Mouse (Mus musculus): Measurements from ENCODE around the gene Otud7b. TPM values are rescaled to one million over a fixed set of nuclear protein-coding genes. Genes with fewer than 3 reads are reported as not detected.

Otud7b gene
- total RNA-seq, 2 experiments from 2014 or later, result 30.1 to 33.4 TPM

DNA sequence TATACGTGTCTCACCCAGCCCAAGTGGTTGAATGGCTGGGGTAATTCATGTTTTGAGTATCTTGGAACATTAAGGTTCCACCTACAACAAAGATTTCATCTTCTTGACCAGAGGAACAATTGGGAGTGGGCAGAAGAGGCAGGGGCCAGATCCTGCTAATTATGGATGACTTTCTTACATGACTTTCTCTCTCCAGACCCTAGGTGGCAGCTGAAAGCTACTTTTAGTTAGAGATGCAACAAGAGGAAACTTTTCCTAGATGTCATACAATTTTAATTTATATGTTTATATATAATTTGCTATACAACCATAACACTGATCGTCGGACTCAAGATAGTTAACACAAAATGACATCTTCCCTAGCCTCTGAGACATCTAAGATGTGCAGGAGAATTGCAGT lies 103.5 kb downstream of the Otud7b start:
- TF ChIP-seq CTCF (conservative IDR thresholded peaks at IDR 0.05), result peak; percentile 64
- no peak overlapping the region for H3K4me3 ChIP-seq
- no peak overlapping the region for H3K27ac ChIP-seq
- DNase-seq (ENCODE audit: low spot score in 2 of 2), result no peak

DNA sequence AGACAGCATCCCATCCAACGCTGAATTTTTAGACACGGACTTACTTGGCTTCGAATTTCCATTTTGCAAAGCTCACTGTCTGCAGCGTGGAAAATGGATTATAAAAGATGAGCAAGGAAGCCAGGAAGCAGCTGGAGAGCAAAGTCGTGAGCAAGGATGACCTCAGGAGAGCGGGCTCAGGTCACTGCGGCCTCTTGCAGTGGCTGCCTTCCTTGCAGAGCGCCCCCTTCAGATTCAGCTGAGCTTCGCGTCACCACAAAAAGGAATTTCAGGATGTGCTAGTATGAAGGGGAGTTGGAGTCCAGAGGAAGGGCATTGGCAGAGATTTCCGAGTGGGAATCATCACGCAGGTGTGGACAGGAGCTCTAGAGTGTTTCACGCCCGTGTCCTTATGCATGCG lies 104.9 kb downstream of the Otud7b start:
- no peak for DNase-seq (ENCODE audit: low spot score in 2 of 2)
- TF ChIP-seq CTCF (conservative IDR thresholded peaks at IDR 0.05), result peak; percentile 65
- H3K27ac ChIP-seq, result no peak overlapping the region
- no peak overlapping the region for H3K4me3 ChIP-seq

Other genes starting within 250 kb of the Otud7b start
- gene Prpf3, start 248.6 kb upstream of the Otud7b start, total RNA-seq (2021), result 10 to 100 TPM; 33.0 to 38.1 TPM
- gene Mrps21, start 233.0 kb upstream of the Otud7b start, total RNA-seq (2021), result 100 to 1,000 TPM; 155 to 164 TPM
- 10 to 100 TPM; 10.3 to 11.7 TPM for gene Ciart, start 222.3 kb upstream of the Otud7b start, total RNA-seq (2021)
- gene BC028528, start 212.5 kb upstream of the Otud7b start, total RNA-seq (2021), result 1 to 10 TPM; 3.4 to 4.8 TPM
- gene Aph1a, start 210.6 kb upstream of the Otud7b start, total RNA-seq (2021), result 10 to 100 TPM; 69.0 to 79.8 TPM
- gene Car14, start 199.8 kb upstream of the Otud7b start, total RNA-seq (2021), result 1 to 10 TPM; 6.9 to 9.9 TPM
- gene Anp32e, start 175.3 kb upstream of the Otud7b start, total RNA-seq (2021), result 10 to 100 TPM; 78.9 to 80.6 TPM
- gene Plekho1, start 108.5 kb upstream of the Otud7b start, total RNA-seq (2021), result 10 to 100 TPM; 39.3 to 44.1 TPM
- 10 to 100 TPM; 45.5 to 48.3 TPM for gene Vps45, start 46.1 kb upstream of the Otud7b start, total RNA-seq (2021)
- gene Mtmr11, start 57.5 kb downstream of the Otud7b start, total RNA-seq (2021), result 1 to 10 TPM; 4.3 to 5.3 TPM
- 10 to 100 TPM; 50.1 to 50.2 TPM for gene Sf3b4, start 67.8 kb downstream of the Otud7b start, total RNA-seq (2021)
- 100 to 1,000 TPM; 352 to 370 TPM for gene Sv2a, start 76.6 kb downstream of the Otud7b start, total RNA-seq (2021)
- 10 to 100 TPM; 16.2 to 16.7 TPM for gene Bola1, start 115.2 kb downstream of the Otud7b start, total RNA-seq (2021)
- 10 to 100 TPM in 1 of 2 experiments, 1 to 10 TPM in 1; 9.3 to 12.7 TPM for gene Hist2h2ab, start 115.3 kb downstream of the Otud7b start, total RNA-seq (2021)
- 10 to 100 TPM; 21.9 to 28.0 TPM for gene Hist2h2ac, start 116.4 kb downstream of the Otud7b start, total RNA-seq (2021)
- gene Hist2h2be, start 116.6 kb downstream of the Otud7b start, total RNA-seq (2021), result 1 to 10 TPM; 7.6 to 7.9 TPM
- gene Hist2h3c2, start 134.6 kb downstream of the Otud7b start, total RNA-seq (2021), result 10 to 100 TPM; 11.4 to 12.3 TPM
- 100 to 1,000 TPM; 208 to 213 TPM for gene Hist2h2aa2, start 135.7 kb downstream of the Otud7b start, total RNA-seq (2021)
- 10 to 100 TPM in 1 of 2 experiments, not detected in 1; 11.7 TPM for gene Hist2h2aa1, start 141.0 kb downstream of the Otud7b start, total RNA-seq (2021)
- gene Hist2h3c1, start 142.2 kb downstream of the Otud7b start, total RNA-seq (2021), result not detected
- 10 to 100 TPM; 29.6 to 29.9 TPM for gene Hist2h4, start 158.8 kb downstream of the Otud7b start, total RNA-seq (2021)
- gene Hist2h3b, start 164.1 kb downstream of the Otud7b start, total RNA-seq (2021), result 10 to 100 TPM; 48.4 to 51.6 TPM
- 100 to 1,000 TPM; 126 to 137 TPM for gene Hist2h2bb, start 165.2 kb downstream of the Otud7b start, total RNA-seq (2021)
- gene Fcgr1, start 189.4 kb downstream of the Otud7b start, total RNA-seq (2021), result 1 to 10 TPM; 2.2 to 2.3 TPM

All from layer of hippocampus, adult 2 months (tissue).